Mouse (Mus musculus): ENCODE results near the gene Tnr. TPM values are rescaled to one million over a fixed set of nuclear protein-coding genes. Genes with fewer than 3 reads are reported as not detected.

The Tnr gene
- total and polyA plus RNA-seq, 3 experiments = not detected

DNA sequence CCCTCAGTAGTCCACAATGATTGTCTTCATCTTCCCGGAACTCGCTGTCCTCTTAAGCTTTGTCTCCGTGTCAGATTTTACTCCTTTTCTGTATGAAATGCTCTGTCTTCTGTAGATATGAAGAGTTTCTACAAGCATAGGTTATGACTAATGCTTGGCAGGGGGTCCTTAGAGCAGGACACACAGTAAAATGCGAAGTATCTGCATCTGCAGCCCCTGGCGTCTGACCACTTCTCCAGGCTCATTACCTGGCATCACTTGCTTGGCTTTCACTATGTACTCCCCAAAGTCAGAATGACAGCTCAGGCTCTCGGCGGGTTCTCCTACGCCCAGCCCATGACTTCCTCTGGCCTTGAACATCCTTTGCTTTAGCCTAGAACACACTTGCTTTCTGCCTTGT, 147.6 kb downstream of the Tnr start:
- Histone ChIP-seq H3K27me3 (replicated peaks) (peaks cover 42% of the 10 kb centered on the region), H3K27ac (ENCODE audit: insufficient read depth, low read depth) (no peak overlapping the region), H3K79me2 (replicated peaks; ENCODE audit: control insufficient read depth, extremely low read depth, insufficient read depth, poor library complexity, severe bottlenecking) (no peaks in the 10 kb centered on the region), H3K36me3 (replicated peaks in 1 of 2; ENCODE audit: control insufficient read depth in 1 of 2, insufficient read depth in 1 of 2, low read length in 1 of 2) (no peaks in the 10 kb centered on the region), H3K4me1 (ENCODE audit: control insufficient read depth in 1 of 2, insufficient read depth in 2 of 2) (peaks cover 0 to 3% of the 10 kb centered on the region in 2 experiments; a peak in 1 of 4 replicates), H3K4me3 (replicated peaks in 1 of 3; ENCODE audit: low read depth in 2 of 3, low read length in 2 of 3, poor library complexity in 1 of 3) (no peak overlapping the region), H3K4me2 (ENCODE audit: insufficient read depth, low read depth, poor library complexity, severe bottlenecking) (no peak overlapping the region), H3K9ac (ENCODE audit: insufficient read depth, low read depth) (no peak overlapping the region), H3K9me3 (replicated peaks; ENCODE audit: low read length) (no peaks in the 10 kb centered on the region)
- in situ Hi-C loops (cut with MboI; ENCODE audit: low pct_ligation_motif_present, low pct_unique_long_range_greater_than_20kb, low sequenced_read_pairs) (no loop called here), dilution Hi-C loops (cut with MboI; ENCODE audit: extremely low pct_ligation_motif_present, extremely low pct_unique_long_range_greater_than_20kb, low sequenced_read_pairs) (no loop called here)
- no peak for DNase-seq (ENCODE audit: extremely low read depth)
- TF ChIP-seq MYC (IDR thresholded peaks at IDR 0.05; ENCODE audit: low read depth, low read length) (no peak), MAFK (IDR thresholded peaks at IDR 0.05; ENCODE audit: insufficient replicate concordance, low read length) (no peak), UBTF (IDR thresholded peaks at IDR 0.05; ENCODE audit: low read depth, low read length) (no peak), CHD1 (IDR thresholded peaks at IDR 0.05; ENCODE audit: low read depth, low read length) (no peak)

DNA sequence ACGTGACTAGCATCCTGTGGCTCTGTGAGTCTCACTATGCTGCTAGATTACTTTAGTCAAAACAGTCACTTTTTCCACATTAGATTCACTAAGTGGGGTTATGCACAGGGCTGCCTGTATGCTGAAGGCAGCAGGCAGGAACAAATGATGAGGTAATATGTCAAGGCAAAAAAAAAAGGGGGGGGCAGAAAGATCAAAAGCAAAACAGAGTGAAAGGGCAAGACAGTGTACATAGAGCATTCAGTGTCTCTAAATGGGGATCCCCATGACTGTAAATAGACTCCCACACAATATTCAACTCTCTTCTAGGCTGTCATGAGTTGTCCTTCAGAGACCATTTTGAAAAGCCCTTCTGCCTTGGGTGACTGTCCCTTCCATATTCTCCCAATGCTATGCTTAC, 150.7 kb downstream of the Tnr start:
- Histone ChIP-seq H3K27me3 (replicated peaks) (peaks cover 40% of the 10 kb centered on the region), H3K9ac (ENCODE audit: insufficient read depth, low read depth) (no peak overlapping the region), H3K4me1 (ENCODE audit: control insufficient read depth in 1 of 2, insufficient read depth in 2 of 2) (no peaks in the 10 kb centered on the region), H3K9me3 (replicated peaks; ENCODE audit: low read length) (no peaks in the 10 kb centered on the region), H3K4me3 (replicated peaks in 1 of 3; ENCODE audit: low read depth in 2 of 3, low read length in 2 of 3, poor library complexity in 1 of 3) (no peak overlapping the region), H3K79me2 (replicated peaks; ENCODE audit: control insufficient read depth, extremely low read depth, insufficient read depth, poor library complexity, severe bottlenecking) (no peaks in the 10 kb centered on the region), H3K36me3 (replicated peaks in 1 of 2; ENCODE audit: control insufficient read depth in 1 of 2, insufficient read depth in 1 of 2, low read length in 1 of 2) (no peaks in the 10 kb centered on the region), H3K27ac (ENCODE audit: insufficient read depth, low read depth) (no peak overlapping the region), H3K4me2 (ENCODE audit: insufficient read depth, low read depth, poor library complexity, severe bottlenecking) (no peak overlapping the region)
- TF ChIP-seq TBP (conservative IDR thresholded peaks at IDR 0.05; ENCODE audit: low read depth, low read length) (no peak), KAT2A (IDR thresholded peaks at IDR 0.05; ENCODE audit: insufficient replicate concordance, low read length) (no peak), NELFE (IDR thresholded peaks at IDR 0.05; ENCODE audit: low read depth, low read length) (no peak), SIN3A (IDR thresholded peaks at IDR 0.05; ENCODE audit: low read length) (no peak), TCF12 (IDR thresholded peaks at IDR 0.05; ENCODE audit: low read depth, low read length) (no peak)
- dilution Hi-C loops (cut with MboI; ENCODE audit: extremely low pct_ligation_motif_present, extremely low pct_unique_long_range_greater_than_20kb, low sequenced_read_pairs) (no loop called here), in situ Hi-C loops (cut with MboI; ENCODE audit: low pct_ligation_motif_present, low pct_unique_long_range_greater_than_20kb, low sequenced_read_pairs) (no loop called here)
- no peak for DNase-seq (ENCODE audit: extremely low read depth)

DNA sequence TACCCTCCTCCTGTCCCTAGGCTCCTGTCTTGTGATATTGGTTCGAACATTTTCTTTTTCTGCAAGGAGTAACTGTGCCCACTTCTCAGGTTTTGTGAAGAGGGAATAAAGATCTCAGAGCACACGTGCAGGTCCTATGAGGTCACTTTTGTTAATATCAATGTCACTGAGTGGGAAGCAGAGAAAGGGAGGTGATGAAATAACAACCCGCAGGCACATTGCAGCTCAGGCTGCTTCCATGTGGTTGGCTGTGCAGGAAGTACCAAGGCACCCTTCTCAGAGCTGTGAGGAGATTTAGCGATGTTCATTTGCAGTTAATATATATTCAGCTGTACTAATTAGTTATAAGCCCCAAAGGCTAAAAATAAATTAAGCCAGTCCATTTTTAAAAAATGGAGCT, 151.9 kb downstream of the Tnr start:
- TF ChIP-seq EP300 (IDR thresholded peaks at IDR 0.05; ENCODE audit: low read length) (no peak), ZKSCAN1 (IDR thresholded peaks at IDR 0.05; ENCODE audit: borderline replicate concordance, low read depth, low read length) (no peak), GABPA (IDR thresholded peaks at IDR 0.05; ENCODE audit: insufficient replicate concordance, low read depth, low read length) (no peak), HCFC1 (IDR thresholded peaks at IDR 0.05; ENCODE audit: low read depth, low read length) (no peak), ZMIZ1 (IDR thresholded peaks at IDR 0.05; ENCODE audit: low read depth, low read length) (no peak), RCOR1 (conservative IDR thresholded peaks at IDR 0.05; ENCODE audit: low read depth, low read length) (no peak), ZNF384 (IDR thresholded peaks at IDR 0.05; ENCODE audit: low read depth, low read length) (no peak)
- in situ Hi-C loops (cut with MboI; ENCODE audit: low pct_ligation_motif_present, low pct_unique_long_range_greater_than_20kb, low sequenced_read_pairs) = no loop called here
- H3K9me3 ChIP-seq (replicated peaks; ENCODE audit: low read length) = no peaks in the 10 kb centered on the region
- no peak overlapping the region for H3K4me3 ChIP-seq (replicated peaks in 1 of 3; ENCODE audit: low read depth in 2 of 3, low read length in 2 of 3, poor library complexity in 1 of 3)
- H3K27me3 ChIP-seq (replicated peaks) = peaks cover 43% of the 10 kb centered on the region
- no peaks in the 10 kb centered on the region for H3K36me3 ChIP-seq (replicated peaks in 1 of 2; ENCODE audit: control insufficient read depth in 1 of 2, insufficient read depth in 1 of 2, low read length in 1 of 2)
- DNase-seq (ENCODE audit: extremely low read depth) = no peak
- dilution Hi-C loops (cut with MboI; ENCODE audit: extremely low pct_ligation_motif_present, extremely low pct_unique_long_range_greater_than_20kb, low sequenced_read_pairs) = no loop called here
- H3K27ac ChIP-seq (ENCODE audit: insufficient read depth, low read depth) = no peak overlapping the region
- H3K79me2 ChIP-seq (replicated peaks; ENCODE audit: control insufficient read depth, extremely low read depth, insufficient read depth, poor library complexity, severe bottlenecking) = no peaks in the 10 kb centered on the region
- no peak overlapping the region for H3K9ac ChIP-seq (ENCODE audit: insufficient read depth, low read depth)
- no peaks in the 10 kb centered on the region for H3K4me1 ChIP-seq (ENCODE audit: control insufficient read depth in 1 of 2, insufficient read depth in 2 of 2)
- H3K4me2 ChIP-seq (ENCODE audit: insufficient read depth, low read depth, poor library complexity, severe bottlenecking) = no peak overlapping the region

Data from CH12.LX (cell line).